Mouse (Mus musculus) frontal cortex, postnatal 25 days (tissue): Measurements from ENCODE around the gene Hnrnpc.

Experiments
- DNase-seq, 2 experiments: peaks; one replicate each; pipeline ENCODE4 v3.0.0; 2022; ENCODE audit warnings: low spot score in 2 of 2

The Hnrnpc gene

GRCm38 (mm10) chr14:52103856-52104676 is at the start of gene Hnrnpc:
Gene Hnrnpc (minus strand): TSS chr14:52104028.
- peak; percentile 100 for DNase-seq

- no peak for DNase-seq
Observed at GRCm38 (mm10) chr14:52152613-52153012, 48.8 kb upstream of the Hnrnpc start.

- peak in 1 of 2 experiments; percentile 19 for DNase-seq
Observed at GRCm38 (mm10) chr14:52152179-52152578, 48.4 kb upstream of the Hnrnpc start.

- DNase-seq, result no peak
Observed at GRCm38 (mm10) chr14:52149888-52150287, 46.1 kb upstream of the Hnrnpc start.

GRCm38 (mm10) chr14:52146540-52146939 is 42.7 kb upstream of the Hnrnpc start:
- no peak for DNase-seq

- DNase-seq, result no peak
Observed at GRCm38 (mm10) chr14:52144165-52144564, 40.3 kb upstream of the Hnrnpc start.

- DNase-seq, result no peak
Observed at GRCm38 (mm10) chr14:52141445-52142127, 37.8 kb upstream of the Hnrnpc start.

GRCm38 (mm10) chr14:52140577-52141444 is 37.0 kb upstream of the Hnrnpc start:
- no peak for DNase-seq

- no peak for DNase-seq
Observed at GRCm38 (mm10) chr14:52133584-52133983, 29.8 kb upstream of the Hnrnpc start.

GRCm38 (mm10) chr14:52124636-52125035 is 20.8 kb upstream of the Hnrnpc start:
- no peak for DNase-seq

- peak; percentile 53 to 70 for DNase-seq
Observed at GRCm38 (mm10) chr14:52123918-52124317, 20.1 kb upstream of the Hnrnpc start.

GRCm38 (mm10) chr14:52120169-52120568 is 16.3 kb upstream of the Hnrnpc start:
- DNase-seq, result no peak

- DNase-seq, result peak; percentile 21 to 23
Observed at GRCm38 (mm10) chr14:52118823-52119608, 15.2 kb upstream of the Hnrnpc start.

- no peak for DNase-seq
Observed at GRCm38 (mm10) chr14:52118456-52118822, 14.6 kb upstream of the Hnrnpc start.

- DNase-seq, result no peak
Observed at GRCm38 (mm10) chr14:52117241-52117640, 13.4 kb upstream of the Hnrnpc start.

- no peak for DNase-seq
Observed at GRCm38 (mm10) chr14:52114101-52114500, 10.3 kb upstream of the Hnrnpc start.

GRCm38 (mm10) chr14:52110346-52110745 is 6.5 kb upstream of the Hnrnpc start, which contains the start of gene Rpgrip1:
Gene Rpgrip1 (plus strand): TSS chr14:52110704.
- no peak for DNase-seq

GRCm38 (mm10) chr14:52108025-52108424 is 4.2 kb upstream of the Hnrnpc start:
- DNase-seq, result no peak

- peak; percentile 25 to 44 for DNase-seq
Observed at GRCm38 (mm10) chr14:52106741-52107140, 2.9 kb upstream of the Hnrnpc start.

- DNase-seq, result no peak
Observed at GRCm38 (mm10) chr14:52105308-52105707, 1.5 kb upstream of the Hnrnpc start.

- no peak for DNase-seq
Observed at GRCm38 (mm10) chr14:52104677-52105285, 953 bp upstream of the Hnrnpc start.
